In genomic region chr11:70671333-70672047, GRCm38 (mm10) we compare ENCODE assay signal across 11 mouse cellular contexts. TPM values are rescaled to one million over a fixed set of nuclear protein-coding genes. Genes with fewer than 3 reads are reported as not detected.
DNase-seq lines count a peak whose midpoint lies in the region; ATAC-seq lines count a peak whose summit lies in the region.
"Had no signal": no experiment of that assay in that cellular context is flagged by ENCODE, and none has a peak within 500 bp of the region (broad histone marks: within the 10 kb centered on the region; RNA-seq: fewer than 3 reads in every experiment).

No protein-coding gene starts in this region.

- H3K9me3 ChIP-seq in limb, embryonic 13.5 days = no peaks in the 10 kb centered on the region

- ATAC-seq in limb, embryonic 13.5 days (ENCODE audit: low FRiP score, low read depth) = no peak

- peaks cover 61% of the 10 kb centered on the region for H3K36me3 ChIP-seq in limb, embryonic 13.5 days

- H3K4me1 ChIP-seq in limb, embryonic 13.5 days = peaks cover 28% of the 10 kb centered on the region

- no peak overlapping the region for H3K27ac ChIP-seq in limb, embryonic 13.5 days

- 0 out of 2 replicates have a peak overlapping the region, but pooled peaks have one; percentile 70 for H3K4me3 ChIP-seq in limb, embryonic 13.5 days

- H3K9ac ChIP-seq in limb, embryonic 13.5 days = peak overlapping the region; percentile 84

- DNase-seq in adrenal gland, adult 2 months = peak; percentile 71
- no peak for DNase-seq in adrenal gland, postnatal 25 days
- peak; percentile 19 for DNase-seq in kidney, adult 18-20 months
- no peak for DNase-seq in kidney, postnatal 4 days
- DNase-seq in NIH3T3 (ENCODE audit: low read depth) = peak; percentile 66
- DNase-seq in cerebellum, adult 18-20 months = no peak
- DNase-seq in lung, postnatal 4 days = no peak
- DNase-seq: lung, adult 2 months; right cerebral cortex, adult 18-20 months; thymus, postnatal 25 days had no signal

- no peaks in the 10 kb centered on the region for H3K27me3 ChIP-seq in limb, embryonic 13.5 days

- no peak overlapping the region; the same call in 1 of the 2 replicates for H3K4me2 ChIP-seq in limb, embryonic 13.5 days (replicated peaks)

- WGBS in limb, embryonic 13.5 days = 86% methylated on average over 16 of the region's 16 CpGs

RNA-seq across cellular contexts. Expression of gene Spag7, which starts 2.3 kb away (rescaled TPM):
- 10 to 100 TPM; 83.5 to 85.9 TPM for total RNA-seq in adrenal gland, adult 2 months (2021)
- polyA plus RNA-seq in adrenal gland, adult 2 months (2012; rRNA removed) = 12.3 and 16.0 TPM in 2 replicates
- 88.3 and 97.4 TPM in 2 replicates for total RNA-seq in adrenal gland, postnatal 25 days (2021)
- 159 and 165 TPM in 2 replicates for polyA plus RNA-seq in limb, embryonic 13.5 days (2015; fragmentation: Nextera tagmentation; extraction: Ambion mirVana)

RNA-seq across cellular contexts. Expression of gene Eno3, which starts 14.5 kb away (rescaled TPM):
- 10 to 100 TPM; 18.3 to 67.6 TPM for total RNA-seq in adrenal gland, adult 2 months (2021)
- 8.0 and 16.9 TPM in 2 replicates for polyA plus RNA-seq in adrenal gland, adult 2 months (2012; rRNA removed)
- 17.9 and 28.3 TPM in 2 replicates for total RNA-seq in adrenal gland, postnatal 25 days (2021)
- 52.3 and 57.1 TPM in 2 replicates for polyA plus RNA-seq in limb, embryonic 13.5 days (2015; fragmentation: Nextera tagmentation; extraction: Ambion mirVana)

RNA-seq across cellular contexts. Expression of gene Camta2, which starts 16.4 kb away (rescaled TPM):
- total RNA-seq in adrenal gland, adult 2 months (2021) = 10 to 100 TPM; 36.8 to 51.7 TPM
- 44.8 and 58.4 TPM in 2 replicates for polyA plus RNA-seq in adrenal gland, adult 2 months (2012; rRNA removed)
- total RNA-seq in adrenal gland, postnatal 25 days (2021) = 50.2 and 51.3 TPM in 2 replicates
- 11.8 and 15.1 TPM in 2 replicates for polyA plus RNA-seq in limb, embryonic 13.5 days (2015; fragmentation: Nextera tagmentation; extraction: Ambion mirVana)

RNA-seq across cellular contexts. Expression of gene Pfn1, which starts 17.0 kb away (rescaled TPM):
- total RNA-seq in adrenal gland, adult 2 months (2021) = 100 to 1,000 TPM; 833 to 893 TPM
- 2,948 and 4,143 TPM in 2 replicates for polyA plus RNA-seq in adrenal gland, adult 2 months (2012; rRNA removed)
- 922 and 959 TPM in 2 replicates for total RNA-seq in adrenal gland, postnatal 25 days (2021)
- polyA plus RNA-seq in limb, embryonic 13.5 days (2015; fragmentation: Nextera tagmentation; extraction: Ambion mirVana) = 1,638 and 1,674 TPM in 2 replicates

RNA-seq across cellular contexts. Expression of gene Slc25a11, which starts 24.2 kb away (rescaled TPM):
- 100 to 1,000 TPM; 124 to 140 TPM for total RNA-seq in adrenal gland, adult 2 months (2021)
- polyA plus RNA-seq in adrenal gland, adult 2 months (2012; rRNA removed) = 118 and 139 TPM in 2 replicates
- total RNA-seq in adrenal gland, postnatal 25 days (2021) = 122 and 146 TPM in 2 replicates
- 165 and 173 TPM in 2 replicates for polyA plus RNA-seq in limb, embryonic 13.5 days (2015; fragmentation: Nextera tagmentation; extraction: Ambion mirVana)

Comparison
In these comparisons a context has a peak if more than half of its experiments do, and no peak if none do; other contexts are left out.
1. DNase-seq: peak in adrenal gland, adult 2 months (single experiment), kidney, adult 18-20 months (single experiment) and NIH3T3 (single experiment); none in adrenal gland, postnatal 25 days (single experiment), kidney, postnatal 4 days (0 of 2), cerebellum, adult 18-20 months (0 of 2) and lung, postnatal 4 days (0 of 2).